In genomic region chr2:38997386-38998374, GRCm38 (mm10) we compare ENCODE assay signal across 8 mouse cellular contexts. TPM values are rescaled to one million over a fixed set of nuclear protein-coding genes. Genes with fewer than 3 reads are reported as not detected.
A peak's percentile ranks its signal among the peaks of the same experiment; 100 is the strongest.
DNase-seq lines count a peak whose midpoint lies in the region; ATAC-seq and TF ChIP-seq lines count a peak whose summit lies in the region.

Wdr38 (plus strand) TSS chr2:38997476.

- H3K9ac ChIP-seq in intestine, postnatal 0 days (ENCODE audit: low read depth, low read length), result peak within 1 kb of the TSS; percentile 43

- H3K27me3 ChIP-seq in intestine, postnatal 0 days (replicated peaks; ENCODE audit: control insufficient read depth, insufficient read depth, low read length), result no peaks in the 10 kb centered on the region
- peaks cover 9% of the 10 kb centered on the region for H3K27me3 ChIP-seq in midbrain, embryonic 10.5 days (ENCODE audit: low read depth, poor library complexity, severe bottlenecking)

- peak within 1 kb of the TSS; percentile 11; the same call in 1 of the 2 replicates for H3K27ac ChIP-seq in intestine, postnatal 0 days (ENCODE audit: low read depth, low read length)
- H3K27ac ChIP-seq in midbrain, embryonic 10.5 days (replicated peaks), result peak within 1 kb of the TSS; percentile 64

- H3K4me1 ChIP-seq in intestine, postnatal 0 days (replicated peaks; ENCODE audit: control insufficient read depth, insufficient read depth, low read length), result no peaks in the 10 kb centered on the region; the same call in 1 of the 2 replicates
- H3K4me1 ChIP-seq in midbrain, embryonic 10.5 days, result peaks cover 20% of the 10 kb centered on the region

- DNase-seq in adrenal gland, postnatal 10 days, result peak; percentile 93
- DNase-seq in embryo, embryonic 9.5 days (ENCODE audit: extremely low spot score), result peak; percentile 92
- peak; percentile 88 to 90 for DNase-seq in left cerebral cortex, postnatal 36 days (ENCODE audit: low spot score in 2 of 2)
- peak; percentile 90 for DNase-seq in midbrain, embryonic 10.5 days (ENCODE audit: low spot score)
- peak; percentile 82 to 83 for DNase-seq in right cerebral cortex, postnatal 36 days (ENCODE audit: low spot score in 2 of 2)
- DNase-seq in urinary bladder, postnatal 4 days (ENCODE audit: low spot score in 2 of 2), result peak; percentile 83 to 86

- peaks cover 31% of the 10 kb centered on the region; the same call in 1 of the 2 replicates for H3K36me3 ChIP-seq in intestine, postnatal 0 days (ENCODE audit: control insufficient read depth, insufficient read depth)
- peaks cover 36% of the 10 kb centered on the region for H3K36me3 ChIP-seq in midbrain, embryonic 10.5 days

- peak within 1 kb of the TSS; percentile 50 for H3K4me3 ChIP-seq in intestine, postnatal 0 days (ENCODE audit: low read depth, low read length)
- H3K4me3 ChIP-seq in midbrain, embryonic 10.5 days, result peak within 1 kb of the TSS; percentile 49

- intact Hi-C loops in left cerebral cortex, postnatal 36 days (cut with DNase I), result loop anchor here (1.0 kb wide), 1 partner anchor 71 kb away; no protein-coding TSS in a partner anchor

- peak; percentile 99 for TF ChIP-seq CTCF in intestine, postnatal 0 days (IDR thresholded peaks at IDR 0.05; ENCODE audit: low read depth)

- 12% methylated on average over 33 of the region's 33 CpGs for WGBS in intestine, postnatal 0 days
- 19% methylated on average over 33 of the region's 33 CpGs for WGBS in midbrain, embryonic 10.5 days

- H3K9me3 ChIP-seq in intestine, postnatal 0 days (ENCODE audit: control insufficient read depth), result no peaks in the 10 kb centered on the region
- H3K9me3 ChIP-seq in midbrain, embryonic 10.5 days (replicated peaks), result no peaks in the 10 kb centered on the region

- H3K4me2 ChIP-seq in intestine, postnatal 0 days (replicated peaks; ENCODE audit: low read depth), result peak within 1 kb of the TSS; percentile 77

- ATAC-seq in granulocyte monocyte progenitor cell, adult 5-6 weeks (replicated peaks; ENCODE audit: poor library complexity, severe bottlenecking), result peak; percentile 88
- ATAC-seq in intestine, postnatal 0 days, result peak; percentile 89

RNA-seq across cellular contexts. Expression of gene Wdr38, which starts in this region (rescaled TPM):
- total RNA-seq in adrenal gland, postnatal 10 days (2021), result under 1 TPM; 0.21 to 0.27 TPM
- total RNA-seq in granulocyte monocyte progenitor cell, adult 5-6 weeks (2014; fragmentation: Nextera tagmentation), result 0.53 and 0.84 TPM in 2 replicates
- total RNA-seq in granulocyte monocyte progenitor cell, adult 5-6 weeks (2017), result 0.09 and 0.15 TPM in 2 replicates
- polyA plus RNA-seq in intestine, postnatal 0 days (2015; fragmentation: Nextera tagmentation; extraction: Ambion mirVana), result 0.47 and 0.78 TPM in 2 replicates
- total RNA-seq in left cerebral cortex, postnatal 36 days (2021), result under 1 TPM; 0.57 to 0.67 TPM
- polyA plus RNA-seq in midbrain, embryonic 10.5 days (2016; fragmentation: Nextera tagmentation; extraction: Ambion mirVana), result 1.9 and 2.2 TPM in 2 replicates

Comparison
In these comparisons a context has a peak if more than half of its experiments do, and no peak if none do; other contexts are left out.
1. Peak in every context shown above with its lines: DNase-seq, ATAC-seq, H3K4me3 ChIP-seq and H3K27ac ChIP-seq.
2. Peak in DNase-seq in adrenal gland, postnatal 10 days; RNA of the gene not detected or under 1 TPM.
3. Peak in ATAC-seq in granulocyte monocyte progenitor cell, adult 5-6 weeks; RNA of the gene not detected or under 1 TPM.
4. Peak in ATAC-seq, H3K4me3 ChIP-seq, H3K27ac ChIP-seq, H3K9ac ChIP-seq and H3K4me2 ChIP-seq in intestine, postnatal 0 days; RNA of the gene not detected or under 1 TPM.
5. Peak in DNase-seq in left cerebral cortex, postnatal 36 days; RNA of the gene not detected or under 1 TPM.